Mouse (Mus musculus) midbrain, embryonic 13.5 days (tissue): Measurements from ENCODE around the gene Enthd1. TPM values are rescaled to one million over a fixed set of nuclear protein-coding genes. Genes with fewer than 3 reads are reported as not detected.
A peak's percentile ranks its signal among the peaks of the same experiment; 100 is the strongest.

Experiments
- ATAC-seq: fragments of 200-750 bp; cut with Nextera tagmentation; 2 replicates; pipeline ENCODE4 v1.8.0; 2017; ENCODE audit warnings: mild to moderate bottlenecking, moderate TSS enrichment, moderate library complexity
- H3K27ac ChIP-seq: fragments of 300-500 bp; sonication (generic); 2 replicates; pipeline ENCODE4 v1.5.1; 2015; ENCODE audit warnings: inconsistent platforms, mild to moderate bottlenecking, moderate library complexity
- H3K27me3 ChIP-seq: fragments of 300-500 bp; sonication (generic); 2 replicates; pipeline ENCODE4 v1.6.1; 2015; ENCODE audit warnings: mild to moderate bottlenecking, inconsistent platforms
- H3K36me3 ChIP-seq: fragments of 300-500 bp; sonication (generic); 2 replicates; pipeline ENCODE4 v1.6.1; 2015; ENCODE audit warnings: mild to moderate bottlenecking, inconsistent platforms
- H3K4me1 ChIP-seq: fragments of 300-500 bp; sonication (generic); replicated peaks from 2 replicates; pipeline ENCODE4 v1.6.1; 2015; ENCODE audit warnings: inconsistent platforms
- H3K4me2 ChIP-seq: fragments of 300-500 bp; sonication (generic); replicated peaks from 2 replicates; pipeline ENCODE4 v1.6.1; 2015; ENCODE audit warnings: moderate library complexity, mild to moderate bottlenecking, inconsistent platforms
- H3K4me3 ChIP-seq: fragments of 300-500 bp; sonication (generic); replicated peaks from 2 replicates; pipeline ENCODE4 v1.5.1; 2015; ENCODE audit warnings: mild to moderate bottlenecking, inconsistent platforms
- H3K9ac ChIP-seq: fragments of 300-500 bp; sonication (generic); replicated peaks from 2 replicates; pipeline ENCODE4 v1.6.1; 2015; ENCODE audit warnings: mild to moderate bottlenecking, inconsistent platforms
- H3K9me3 ChIP-seq: fragments of 300-500 bp; sonication (generic); 2 replicates; pipeline ENCODE4 v1.6.1; 2016; ENCODE audit warnings: mild to moderate bottlenecking, inconsistent platforms
- WGBS: fragments of 180-500 bp; shearing (Covaris S2); methylation state at CpG from one replicate; pipeline ENCODE4 v1.1.7; 2015; 5-methylcytosine and 5-hydroxymethylcytosine counted together
- polyA plus RNA-seq: library from polyadenylated mRNA; unstranded; fragments of >200 nt; fragmentation: Nextera tagmentation; extraction: Ambion mirVana; gene quantifications from 2 replicates; pipeline ENCODE4 v1.2.1, GENCODE M21; 2015

Enthd1 gene
- polyA plus RNA-seq, result not detected in 2 replicates

DNA sequence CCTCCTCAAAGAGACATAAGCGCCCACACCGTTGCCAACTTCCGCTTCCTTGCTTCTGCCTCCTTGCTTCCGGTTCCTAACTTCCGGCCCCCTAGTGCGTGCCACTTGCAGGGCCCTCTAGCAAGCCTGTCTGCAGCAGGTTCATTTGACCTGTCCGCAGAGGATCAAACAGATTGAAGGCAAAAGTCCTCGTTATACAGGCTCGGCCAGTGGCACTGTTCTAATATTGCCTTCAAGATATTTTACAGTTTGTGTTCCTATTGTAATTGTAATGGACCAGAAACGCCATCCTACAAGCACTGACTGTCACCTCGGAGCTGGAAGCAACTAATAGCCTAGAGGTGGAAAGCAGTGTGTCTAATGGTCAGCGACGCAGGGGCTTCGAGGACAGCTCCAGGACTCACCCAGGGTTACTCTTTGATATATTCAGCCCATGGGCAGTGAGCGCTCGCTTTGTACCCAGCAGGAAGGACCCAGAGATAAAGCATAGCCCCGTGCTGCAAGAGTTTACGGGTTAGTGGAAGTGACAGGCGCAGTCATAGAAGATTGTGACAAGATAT is at the start of gene Enthd1:
Gene Enthd1, minus strand, starts transcription at position 51 of the 560 bp plus-strand sequence.
- Histone ChIP-seq H3K27ac (0 out of 2 replicates have a peak within 1 kb of the TSS, but pooled peaks have one; percentile 1), H3K36me3 (no peaks in the 10 kb centered on the region), H3K4me1 (peaks cover 13% of the 10 kb centered on the region), H3K9ac (no peak within 1 kb of the TSS), H3K4me2 (no peak within 1 kb of the TSS), H3K4me3 (no peak within 1 kb of the TSS), H3K27me3 (no peaks in the 10 kb centered on the region), H3K9me3 (no peaks in the 10 kb centered on the region)
- WGBS, result 69% methylated on average over 19 of the region's 19 CpGs
- 0 out of 2 replicates have a peak, but pooled peaks have one; percentile 34 for ATAC-seq

DNA sequence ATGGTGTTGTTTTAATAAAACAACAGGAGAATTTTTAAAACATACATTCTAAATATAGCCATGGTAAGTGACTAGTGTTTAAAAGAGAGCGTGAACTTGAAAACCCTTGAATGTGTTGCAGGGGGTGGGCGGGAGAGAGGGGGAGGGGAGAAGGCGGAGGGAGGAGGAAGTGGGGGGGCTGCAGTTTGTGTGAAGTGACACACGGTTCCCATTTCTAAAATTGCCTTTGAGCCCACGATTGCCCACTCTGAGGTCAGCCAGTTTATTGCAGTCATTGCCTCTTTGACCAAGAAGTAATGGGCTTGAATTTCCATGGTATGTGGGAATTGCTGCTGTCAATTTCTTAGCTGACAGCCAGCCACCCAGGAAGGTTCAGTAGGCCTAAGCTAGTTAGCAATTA is 48.9 kb upstream of the Enthd1 start:
- Histone ChIP-seq H3K27me3 (0 out of 2 replicates have a peak, but pooled peaks cover 5% of the 10 kb centered on the region), H3K36me3 (no peaks in the 10 kb centered on the region), H3K27ac (0 out of 2 replicates have a peak overlapping the region, but pooled peaks have one; percentile 7), H3K9me3 (no peaks in the 10 kb centered on the region), H3K9ac (no peak overlapping the region), H3K4me2 (no peak overlapping the region), H3K4me3 (no peak overlapping the region), H3K4me1 (peaks cover 35% of the 10 kb centered on the region)
- 73% methylated on average over 5 of the region's 5 CpGs for WGBS
- no peak for ATAC-seq

DNA sequence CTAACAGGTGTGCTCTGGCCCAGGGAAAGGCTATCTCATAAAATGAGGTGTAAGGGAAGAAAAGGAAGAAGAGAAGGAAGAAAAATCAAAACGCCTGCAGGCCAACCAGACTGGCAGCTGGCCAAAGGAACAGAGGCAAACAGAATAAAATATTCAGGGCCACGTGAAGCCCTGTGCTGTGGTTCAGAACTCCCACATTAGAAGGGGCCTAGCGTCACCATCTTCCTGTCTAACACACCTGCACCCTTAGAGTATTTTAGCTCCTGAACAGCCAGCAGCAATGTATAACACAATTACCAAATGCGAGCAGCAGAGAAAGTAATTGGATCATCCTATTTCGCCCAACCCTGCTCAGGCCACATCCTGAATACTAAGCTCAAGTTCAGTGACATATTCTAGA is 46.5 kb upstream of the Enthd1 start:
- H3K36me3 ChIP-seq, result no peaks in the 10 kb centered on the region
- no peak overlapping the region for H3K4me3 ChIP-seq
- WGBS, result 88% methylated on average over 5 of the region's 5 CpGs
- ATAC-seq, result no peak
- H3K9ac ChIP-seq, result no peak overlapping the region
- 0 out of 2 replicates have a peak, but pooled peaks cover 5% of the 10 kb centered on the region for H3K27me3 ChIP-seq
- no peak overlapping the region for H3K4me2 ChIP-seq
- peaks cover 32% of the 10 kb centered on the region for H3K4me1 ChIP-seq
- no peak overlapping the region for H3K27ac ChIP-seq
- no peaks in the 10 kb centered on the region for H3K9me3 ChIP-seq

DNA sequence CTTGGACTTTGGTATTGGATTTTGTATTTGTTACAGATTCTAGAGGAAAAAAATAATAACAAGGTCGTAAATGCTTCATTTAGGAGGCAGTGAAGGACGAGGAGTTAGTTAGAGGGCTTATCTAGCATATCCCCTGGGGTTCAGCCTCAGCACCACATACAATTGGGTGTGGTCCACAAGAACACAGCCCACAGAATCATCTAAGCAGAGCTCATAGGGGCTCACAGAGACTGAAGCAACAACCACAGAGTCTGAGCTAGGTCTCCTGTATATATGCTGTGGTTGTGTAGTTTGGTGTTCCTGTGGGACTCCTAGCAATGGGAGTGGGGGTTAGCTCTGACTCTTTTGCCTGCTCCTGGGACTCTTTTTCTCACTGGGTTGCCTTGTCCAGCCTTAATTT is 45.4 kb upstream of the Enthd1 start:
- no peak for ATAC-seq
- Histone ChIP-seq H3K36me3 (no peaks in the 10 kb centered on the region), H3K27me3 (0 out of 2 replicates have a peak, but pooled peaks cover 5% of the 10 kb centered on the region), H3K9ac (no peak overlapping the region), H3K4me3 (no peak overlapping the region), H3K27ac (no peak overlapping the region), H3K4me2 (no peak overlapping the region), H3K4me1 (peaks cover 21% of the 10 kb centered on the region), H3K9me3 (no peaks in the 10 kb centered on the region)
- 84% methylated on average over 2 of the region's 2 CpGs for WGBS

DNA sequence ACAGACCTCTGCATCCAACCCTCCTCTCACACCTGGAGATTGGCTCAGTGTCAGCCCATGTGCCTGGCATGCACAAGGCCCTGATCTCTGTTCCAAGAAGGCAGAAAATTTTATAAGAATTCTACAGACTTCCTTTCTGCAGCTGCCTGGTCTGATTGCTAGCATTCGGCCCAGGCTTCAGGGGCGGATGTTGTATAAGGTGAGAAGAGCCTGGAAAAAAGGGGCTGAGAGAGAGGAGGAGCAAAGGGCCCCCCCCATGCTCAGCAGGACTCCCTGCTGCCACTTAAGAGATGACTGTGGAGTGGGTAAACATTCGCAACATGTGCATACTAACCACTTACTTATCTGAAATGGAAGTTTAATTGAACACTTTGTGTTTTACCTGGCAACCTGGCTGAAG is 43.0 kb upstream of the Enthd1 start:
- H3K4me2 ChIP-seq, result no peak overlapping the region
- no peak overlapping the region for H3K4me3 ChIP-seq
- no peaks in the 10 kb centered on the region for H3K27me3 ChIP-seq
- peaks cover 3% of the 10 kb centered on the region for H3K4me1 ChIP-seq
- 92% methylated on average over 3 of the region's 3 CpGs for WGBS
- no peak overlapping the region for H3K9ac ChIP-seq
- H3K9me3 ChIP-seq, result no peaks in the 10 kb centered on the region; the same call in 1 of the 2 replicates
- H3K27ac ChIP-seq, result no peak overlapping the region
- ATAC-seq, result no peak
- H3K36me3 ChIP-seq, result no peaks in the 10 kb centered on the region

DNA sequence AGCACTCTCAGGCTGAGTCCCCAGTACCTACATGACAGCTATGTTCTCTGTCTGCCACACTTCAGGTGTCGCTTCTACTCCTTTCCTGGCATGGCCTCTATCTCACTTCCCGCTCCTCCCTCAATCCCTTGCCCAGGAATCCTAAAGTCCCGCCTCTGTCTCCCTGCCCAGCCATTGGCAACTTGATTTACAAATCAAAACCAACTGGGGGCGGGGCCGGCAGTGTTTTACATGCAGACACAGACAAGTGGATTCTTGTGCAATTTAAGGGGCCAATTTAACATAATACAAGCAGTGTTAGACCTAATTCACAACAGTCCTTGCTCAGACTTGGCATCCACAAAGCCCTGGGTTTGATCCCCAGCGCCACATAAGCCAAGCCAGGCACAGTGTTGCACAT is 39.1 kb upstream of the Enthd1 start:
- H3K9me3 ChIP-seq, result no peaks in the 10 kb centered on the region; the same call in 1 of the 2 replicates
- no peak overlapping the region for H3K4me2 ChIP-seq
- H3K27me3 ChIP-seq, result no peaks in the 10 kb centered on the region
- H3K4me3 ChIP-seq, result no peak overlapping the region
- H3K27ac ChIP-seq, result no peak overlapping the region
- no peak for ATAC-seq
- WGBS, result 89% methylated on average over 6 of the region's 6 CpGs
- H3K36me3 ChIP-seq, result no peaks in the 10 kb centered on the region
- peaks cover 19% of the 10 kb centered on the region for H3K4me1 ChIP-seq
- H3K9ac ChIP-seq, result no peak overlapping the region

DNA sequence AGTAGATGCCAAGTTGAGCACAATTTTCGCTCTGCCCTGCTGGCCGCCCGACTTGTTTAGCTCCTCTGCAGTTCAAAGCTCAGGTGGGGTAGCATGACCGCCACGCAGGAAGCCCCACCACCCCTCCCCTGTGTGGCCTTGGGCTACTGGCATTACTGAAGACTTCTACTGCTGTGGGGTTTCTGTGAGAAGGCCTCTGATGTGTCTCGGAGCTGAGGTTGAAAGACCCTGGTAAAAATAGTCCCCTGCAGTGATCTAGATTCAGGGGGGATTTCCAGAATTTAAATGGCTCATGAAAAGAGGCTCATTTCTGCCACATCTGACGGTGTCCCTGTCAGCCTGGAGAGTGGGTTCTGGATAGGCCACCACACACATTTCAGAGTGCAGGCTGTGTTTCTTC is 37.5 kb upstream of the Enthd1 start:
- no peaks in the 10 kb centered on the region for H3K36me3 ChIP-seq
- H3K4me1 ChIP-seq, result peaks cover 19% of the 10 kb centered on the region
- 0 out of 2 replicates have a peak overlapping the region, but pooled peaks have one; percentile 5 for H3K27ac ChIP-seq
- no peaks in the 10 kb centered on the region for H3K27me3 ChIP-seq
- WGBS, result 46% methylated on average over 7 of the region's 7 CpGs
- ATAC-seq, result no peak
- H3K4me2 ChIP-seq, result no peak overlapping the region
- H3K9ac ChIP-seq, result peak overlapping the region; percentile 10; the same call in 1 of the 2 replicates
- no peaks in the 10 kb centered on the region; the same call in 1 of the 2 replicates for H3K9me3 ChIP-seq
- H3K4me3 ChIP-seq, result no peak overlapping the region

DNA sequence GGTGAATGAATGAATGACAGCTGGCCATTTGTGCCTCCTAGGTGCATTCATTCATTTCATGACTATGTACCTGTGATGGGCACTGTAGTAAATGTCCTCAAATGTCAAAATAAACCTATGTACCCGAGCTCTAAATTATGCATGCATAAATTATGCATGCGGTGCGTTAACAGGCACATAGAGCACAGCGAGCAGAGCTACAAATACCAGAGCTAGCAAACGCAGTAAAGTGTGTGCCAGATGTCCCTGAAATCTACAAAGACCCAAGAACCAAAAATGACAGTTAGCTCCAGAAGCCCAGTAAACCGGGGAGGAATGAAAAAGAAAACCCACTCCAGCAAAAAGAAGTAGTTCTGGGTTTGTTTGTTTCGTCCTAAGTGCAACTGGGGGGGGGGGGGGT is 36.5 kb upstream of the Enthd1 start:
- Histone ChIP-seq H3K9me3 (no peaks in the 10 kb centered on the region; the same call in 1 of the 2 replicates), H3K36me3 (no peaks in the 10 kb centered on the region), H3K4me2 (0 out of 2 replicates have a peak overlapping the region, but pooled peaks have one; percentile 2), H3K9ac (no peak overlapping the region), H3K4me1 (peaks cover 19% of the 10 kb centered on the region), H3K27ac (no peak overlapping the region), H3K4me3 (no peak overlapping the region), H3K27me3 (no peaks in the 10 kb centered on the region)
- WGBS, result 42% methylated on average over 7 of the region's 7 CpGs
- ATAC-seq, result no peak

DNA sequence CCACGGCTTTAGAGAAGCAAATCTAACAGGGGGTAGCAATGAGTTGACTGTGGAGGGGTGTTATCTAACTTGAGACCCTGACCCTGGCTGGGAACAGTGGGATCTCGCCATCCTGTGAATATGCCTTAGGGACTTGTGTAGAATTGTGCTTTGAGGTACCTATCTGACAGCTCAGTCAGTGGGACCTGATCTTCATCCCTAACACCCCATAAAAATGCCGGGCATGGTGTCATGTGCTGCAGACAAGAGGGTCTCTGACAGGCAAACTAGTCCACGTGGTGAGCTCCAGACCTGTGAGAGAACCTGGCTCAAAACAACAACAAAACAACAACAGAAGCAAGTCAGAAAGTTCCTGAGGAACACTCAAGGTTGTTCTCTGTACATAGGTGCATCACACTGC is 34.9 kb upstream of the Enthd1 start:
- Histone ChIP-seq H3K4me1 (peaks cover 29% of the 10 kb centered on the region), H3K4me3 (no peak overlapping the region), H3K27me3 (no peaks in the 10 kb centered on the region), H3K9ac (no peak overlapping the region), H3K9me3 (no peaks in the 10 kb centered on the region; the same call in 1 of the 2 replicates), H3K4me2 (no peak overlapping the region), H3K36me3 (no peaks in the 10 kb centered on the region), H3K27ac (no peak overlapping the region)
- ATAC-seq, result no peak
- WGBS, result 87% methylated on average over 4 of the region's 4 CpGs

DNA sequence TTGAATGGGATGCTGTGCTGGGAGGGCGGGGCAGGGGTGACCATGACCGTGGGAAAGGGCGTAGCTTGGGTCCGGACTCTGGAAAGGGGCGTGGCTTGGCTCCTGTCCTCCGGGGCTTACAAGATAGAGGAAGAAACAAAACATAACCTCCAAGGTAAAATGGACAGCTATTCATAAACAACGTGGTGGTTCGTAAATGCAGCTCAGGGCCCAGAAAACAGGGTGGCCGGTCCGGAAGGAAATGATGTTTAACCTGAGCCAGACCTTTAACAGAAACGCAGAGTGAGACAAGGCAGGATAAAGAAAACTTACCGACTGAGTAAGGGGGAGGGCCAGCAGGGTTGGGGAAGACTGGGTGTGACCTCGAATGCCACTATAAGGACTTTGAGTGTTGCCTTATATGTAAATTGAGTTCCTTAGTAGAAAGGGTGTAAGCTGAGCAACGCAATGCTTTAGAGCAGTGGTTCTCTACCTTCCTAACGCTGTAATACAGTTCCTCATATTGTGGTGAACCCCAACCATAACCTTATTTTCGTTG is 34.3 kb upstream of the Enthd1 start:
- 59% methylated on average over 16 of the region's 16 CpGs for WGBS
- no peak overlapping the region for H3K27ac ChIP-seq
- H3K9me3 ChIP-seq, result no peaks in the 10 kb centered on the region; the same call in 1 of the 2 replicates

DNA sequence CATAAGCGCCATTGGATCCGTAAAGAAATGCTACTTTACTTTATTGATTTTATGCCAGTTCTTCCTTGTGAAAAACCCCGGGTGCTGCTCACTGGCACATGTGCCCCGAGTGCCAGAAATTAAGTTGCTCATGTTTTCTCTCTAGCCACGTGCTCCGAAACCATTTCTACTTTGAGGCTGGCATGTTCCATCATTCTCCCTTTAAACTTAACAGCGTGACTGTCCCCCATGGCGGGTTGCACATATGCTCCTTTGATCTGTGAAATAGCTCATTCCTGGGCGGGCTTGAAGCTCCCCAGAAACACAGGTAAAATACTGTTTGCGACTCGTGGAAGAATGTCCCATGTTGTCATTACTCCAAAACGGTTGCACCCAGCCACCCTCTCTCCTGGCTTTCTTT is 33.8 kb upstream of the Enthd1 start:
- ATAC-seq, result no peak
- Histone ChIP-seq H3K4me3 (no peak overlapping the region), H3K9ac (no peak overlapping the region), H3K4me1 (peaks cover 29% of the 10 kb centered on the region), H3K27me3 (no peaks in the 10 kb centered on the region), H3K9me3 (no peaks in the 10 kb centered on the region), H3K36me3 (no peaks in the 10 kb centered on the region), H3K4me2 (no peak overlapping the region), H3K27ac (no peak overlapping the region)
- 72% methylated on average over 12 of the region's 12 CpGs for WGBS

More for the DNA sequence above, 34.3 kb upstream of the Enthd1 start:
- Histone ChIP-seq H3K4me3 (no peak overlapping the region), H3K27me3 (no peaks in the 10 kb centered on the region), H3K4me1 (peaks cover 29% of the 10 kb centered on the region), H3K4me2 (no peak overlapping the region), H3K9ac (no peak overlapping the region), H3K36me3 (no peaks in the 10 kb centered on the region)
- no peak for ATAC-seq

DNA sequence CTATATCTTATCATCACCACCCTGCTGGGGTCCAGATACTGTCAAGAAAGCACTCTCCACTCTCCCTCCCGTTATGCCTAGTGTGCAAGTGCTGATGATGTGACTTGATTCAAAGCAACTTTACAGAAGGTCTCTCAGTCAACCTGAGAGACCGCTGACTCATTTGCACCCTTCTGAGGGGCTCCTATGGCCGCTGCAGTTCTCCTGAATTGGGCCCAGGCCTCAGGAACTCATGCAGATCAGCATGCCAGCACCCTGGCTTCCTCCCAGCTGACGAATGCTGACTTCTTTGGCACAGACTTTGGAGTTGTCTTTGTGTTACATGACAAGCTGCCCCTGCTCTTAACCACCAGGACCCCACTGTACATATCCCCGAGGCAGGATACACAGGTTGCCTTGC is 28.9 kb upstream of the Enthd1 start:
- Histone ChIP-seq H3K27me3 (no peaks in the 10 kb centered on the region), H3K36me3 (no peaks in the 10 kb centered on the region), H3K4me1 (0 out of 2 replicates have a peak, but pooled peaks cover 13% of the 10 kb centered on the region), H3K27ac (no peak overlapping the region), H3K4me2 (no peak overlapping the region), H3K4me3 (no peak overlapping the region), H3K9ac (no peak overlapping the region), H3K9me3 (no peaks in the 10 kb centered on the region)
- WGBS, result 76% methylated on average over 5 of the region's 5 CpGs
- ATAC-seq, result no peak
